Mouse (Mus musculus): Measurements from ENCODE around the gene Myh14.

Myh14 gene

DNA sequence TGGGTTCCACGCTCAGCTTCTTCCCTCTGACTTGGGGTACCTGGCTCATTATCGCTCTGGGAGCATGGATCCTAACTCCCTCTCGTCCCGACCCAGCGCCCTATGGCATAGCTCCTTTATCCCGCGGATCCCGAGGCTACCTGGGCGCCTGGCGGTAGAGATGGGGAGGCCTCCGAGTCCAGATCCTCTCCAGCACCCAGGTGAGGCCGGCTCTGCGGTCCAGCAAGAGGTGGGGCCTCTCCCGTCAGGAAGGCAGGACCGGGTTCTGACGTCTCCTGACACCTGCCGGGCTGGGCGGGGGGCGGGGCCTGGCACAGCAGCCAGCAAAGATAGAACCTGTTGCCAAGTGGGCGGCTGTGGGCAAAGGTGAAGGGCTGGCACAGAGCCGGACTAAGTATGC is 1.5 kb downstream of the Myh14 start:
- DNase-seq (ENCODE audit: low spot score): no peak

DNA sequence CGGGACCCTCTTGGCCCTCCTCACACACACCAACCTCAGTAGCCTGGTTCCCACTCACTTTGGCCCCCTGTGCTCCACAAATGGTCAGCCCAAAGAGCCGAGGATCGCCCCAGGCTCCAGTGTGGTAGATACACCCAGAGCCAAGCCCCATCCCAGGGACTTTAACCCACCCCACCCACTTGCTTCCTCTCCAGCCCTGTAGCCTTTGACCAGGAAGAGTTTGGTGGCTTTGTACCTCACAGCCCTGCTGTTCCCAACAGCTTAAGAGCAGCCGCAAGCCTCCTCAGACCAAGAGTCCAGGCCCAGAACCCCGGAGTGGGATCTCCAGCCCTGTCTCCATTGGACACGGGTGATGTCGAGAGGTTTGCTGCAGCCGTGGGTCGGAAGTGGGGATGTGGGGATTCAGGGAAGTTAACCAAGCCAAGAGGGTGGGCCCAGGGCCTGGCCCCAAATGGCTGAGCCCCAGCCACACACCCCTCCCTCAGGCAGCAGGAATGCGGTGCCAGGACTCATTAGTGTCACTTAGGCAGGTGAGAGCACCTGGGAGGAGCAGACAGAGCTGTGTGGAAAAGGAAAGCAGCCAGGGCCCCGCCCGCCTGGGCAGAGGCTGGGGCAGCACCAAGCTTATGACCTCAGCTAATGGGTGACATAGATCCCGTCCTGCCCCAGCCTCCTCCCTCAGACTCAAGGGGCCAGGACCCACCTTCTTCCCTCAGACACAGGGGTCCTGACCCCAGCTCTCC is 2.5 kb downstream of the Myh14 start:
- DNase-seq (ENCODE audit: low spot score): no peak

DNA sequence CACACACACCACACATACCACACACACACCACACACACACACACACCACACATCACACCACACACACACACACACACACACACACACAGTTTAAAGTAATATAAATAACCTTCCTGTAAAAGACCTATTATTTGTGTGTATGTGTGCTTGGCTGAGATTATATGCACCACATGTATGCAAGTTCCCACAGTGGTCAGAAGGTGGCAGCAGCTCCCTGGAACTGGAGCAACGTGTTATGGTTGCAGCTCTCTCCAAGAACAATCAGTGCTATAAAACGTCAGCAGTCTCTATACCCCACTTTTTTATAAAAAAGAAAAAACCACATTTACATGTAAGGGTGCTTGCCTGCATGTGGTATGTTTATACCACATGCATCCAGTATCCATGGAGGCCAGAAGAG is 4.2 kb downstream of the Myh14 start:
- no peak for DNase-seq (ENCODE audit: low spot score)

DNA sequence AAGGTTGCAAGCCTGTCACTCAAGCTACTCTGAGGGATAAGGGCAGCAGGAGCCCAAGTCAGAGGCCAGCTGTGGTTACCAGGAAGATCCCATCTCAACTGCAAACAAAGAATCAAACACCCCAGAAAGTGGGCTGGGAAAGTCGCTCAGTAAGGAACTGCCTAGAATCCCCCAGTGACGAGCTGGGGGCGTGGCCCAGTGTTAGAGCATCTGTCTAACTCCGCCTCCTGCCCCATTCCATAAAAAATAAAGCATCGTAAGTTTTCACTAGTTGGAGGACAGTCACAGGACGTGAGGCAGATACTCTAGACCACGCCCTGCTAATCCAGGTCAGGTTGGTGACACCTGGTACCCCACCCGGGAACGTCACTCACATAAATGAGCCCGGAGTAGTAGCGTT is 5.9 kb downstream of the Myh14 start:
- DNase-seq (ENCODE audit: low spot score): no peak

DNA sequence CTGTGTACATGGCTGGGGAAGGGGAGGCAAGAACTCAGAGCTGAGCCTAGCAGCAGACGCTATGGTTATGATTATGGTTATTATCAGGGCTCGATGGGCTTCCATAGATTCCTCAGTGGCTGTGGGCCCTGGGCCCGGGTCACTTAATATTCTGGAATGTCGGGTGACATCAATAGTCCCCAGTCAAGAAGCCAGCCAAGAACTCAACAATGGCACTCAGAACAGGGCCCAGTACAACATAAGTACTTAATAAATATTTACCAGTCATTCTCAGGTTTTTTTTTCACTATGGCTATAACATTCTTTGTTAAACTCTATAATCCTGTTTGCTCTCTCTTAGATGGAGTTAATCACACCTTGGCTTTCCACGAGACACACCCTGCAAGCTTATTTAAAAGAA is 7.1 kb downstream of the Myh14 start:
- DNase-seq (ENCODE audit: low spot score): no peak

DNA sequence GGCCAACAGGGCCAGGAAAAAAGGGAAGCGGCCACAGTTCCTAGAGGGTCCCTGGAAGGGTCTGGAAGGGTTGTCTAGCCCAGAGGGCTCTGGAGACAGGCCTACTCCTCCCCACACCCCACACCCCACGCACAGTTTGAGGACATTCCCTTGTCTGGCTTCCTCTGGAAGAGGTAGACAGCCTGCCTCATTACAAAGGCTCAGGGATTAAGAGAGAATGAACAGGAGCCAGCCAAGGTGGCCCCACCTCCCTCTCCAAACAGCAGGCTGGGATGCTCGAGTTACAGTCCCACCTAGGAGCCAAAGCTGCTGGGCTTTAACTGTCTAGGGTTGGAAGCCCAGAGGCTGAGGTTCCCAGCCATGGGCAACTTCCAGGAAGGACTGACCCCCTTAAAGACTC is 8.1 kb downstream of the Myh14 start:
- DNase-seq (ENCODE audit: low spot score): no peak

DNA sequence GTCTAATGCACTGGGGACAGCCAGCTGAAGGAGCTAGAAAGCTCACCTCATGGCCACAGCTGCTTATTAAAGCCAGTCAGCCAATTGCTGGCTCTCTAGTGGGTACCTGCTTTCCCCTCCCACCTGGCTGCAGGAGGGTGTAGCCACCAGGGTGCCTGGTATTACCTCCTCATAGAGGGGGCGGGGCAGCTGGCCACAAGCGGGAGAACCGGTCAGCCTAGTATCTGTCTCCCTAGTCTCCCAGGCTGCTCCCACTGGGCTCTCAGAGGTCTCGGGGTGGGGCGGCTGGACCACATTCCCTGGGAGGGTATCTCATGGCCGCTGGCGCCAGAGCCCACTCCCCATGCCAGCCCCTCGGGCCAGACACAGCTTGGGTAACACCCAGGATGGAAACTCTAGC is 8.5 kb downstream of the Myh14 start:
- peak; percentile 29 for DNase-seq (ENCODE audit: low spot score)

DNA sequence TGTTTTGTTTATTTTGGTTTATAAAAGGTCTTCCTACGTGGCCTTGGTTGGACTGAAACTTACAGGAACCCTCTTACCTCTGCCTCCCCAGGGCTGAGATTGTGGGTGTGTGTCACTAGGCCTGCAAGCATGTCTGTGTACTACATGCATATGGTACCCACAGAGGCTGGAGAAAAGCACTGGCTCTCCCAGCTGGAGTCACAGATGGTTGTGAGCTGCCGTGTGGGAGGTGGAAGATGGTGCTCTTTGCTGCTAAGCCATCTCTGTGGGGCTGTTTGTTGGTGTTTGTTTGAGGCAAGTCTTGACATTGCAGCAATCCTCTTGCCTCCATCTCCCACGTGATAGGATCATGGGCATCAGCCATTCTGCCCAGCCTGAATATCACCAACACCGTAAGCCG is 9.4 kb downstream of the Myh14 start:
- DNase-seq (ENCODE audit: low spot score): no peak

DNA sequence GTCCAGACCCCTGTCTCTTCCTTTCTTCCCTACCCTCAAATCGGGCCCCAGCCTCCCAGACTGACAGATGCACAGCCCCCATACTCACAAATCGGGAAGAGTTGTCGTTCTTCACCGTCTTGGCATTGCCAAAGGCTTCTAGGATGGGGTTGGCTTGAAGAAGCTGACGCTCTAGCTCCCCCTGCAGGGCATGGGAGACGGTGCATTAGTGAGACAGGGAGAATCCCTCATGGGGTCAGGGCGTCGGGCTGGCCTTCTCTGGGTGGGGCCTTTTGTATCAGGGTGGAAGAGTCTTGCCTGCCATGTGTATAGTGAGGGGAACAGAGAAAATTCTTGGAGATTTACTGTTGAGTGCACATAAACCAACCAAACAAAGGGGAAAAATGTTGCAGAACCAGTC is 15.1 kb downstream of the Myh14 start:
- no peak for DNase-seq (ENCODE audit: low spot score)

DNA sequence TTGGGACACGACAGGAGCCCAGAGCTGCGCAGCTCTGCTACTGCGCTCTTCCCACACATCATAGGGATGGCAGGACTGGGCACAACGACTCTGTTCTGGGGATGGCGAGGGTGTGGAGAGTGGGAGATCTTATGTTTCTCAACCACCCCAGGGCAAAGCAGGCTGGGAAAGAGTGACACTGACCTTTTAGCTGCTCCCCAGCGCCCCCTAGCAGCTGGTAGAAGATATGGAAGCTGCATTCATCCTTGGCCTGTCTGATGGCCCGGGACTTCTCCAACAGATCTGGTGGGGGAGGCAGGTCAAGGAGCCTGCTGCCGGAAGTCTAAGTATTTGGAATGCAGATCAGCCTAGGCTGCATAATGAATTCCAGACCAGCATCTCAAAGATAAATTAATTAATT is 16.9 kb downstream of the Myh14 start:
- no peak for DNase-seq (ENCODE audit: low spot score)

DNA sequence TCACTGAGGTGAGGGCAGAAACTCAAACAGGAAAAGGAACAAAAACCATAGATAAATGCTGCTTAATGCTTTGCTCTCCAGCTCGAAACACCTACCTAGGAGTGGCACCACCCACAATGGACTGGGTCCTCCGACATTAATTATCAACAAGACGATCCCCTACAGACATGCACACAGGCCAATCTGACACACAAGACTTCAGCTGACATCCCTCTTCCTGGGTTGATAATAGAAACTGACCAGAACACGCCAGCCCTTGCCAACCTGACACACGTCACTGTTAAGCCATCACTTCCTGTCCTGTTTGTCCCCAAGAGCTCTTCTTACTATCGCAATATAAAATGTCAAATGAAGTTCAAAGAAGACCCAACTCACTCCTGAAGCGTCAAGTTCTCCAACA is 19.2 kb downstream of the Myh14 start:
- no peak for DNase-seq (ENCODE audit: low spot score)

DNA sequence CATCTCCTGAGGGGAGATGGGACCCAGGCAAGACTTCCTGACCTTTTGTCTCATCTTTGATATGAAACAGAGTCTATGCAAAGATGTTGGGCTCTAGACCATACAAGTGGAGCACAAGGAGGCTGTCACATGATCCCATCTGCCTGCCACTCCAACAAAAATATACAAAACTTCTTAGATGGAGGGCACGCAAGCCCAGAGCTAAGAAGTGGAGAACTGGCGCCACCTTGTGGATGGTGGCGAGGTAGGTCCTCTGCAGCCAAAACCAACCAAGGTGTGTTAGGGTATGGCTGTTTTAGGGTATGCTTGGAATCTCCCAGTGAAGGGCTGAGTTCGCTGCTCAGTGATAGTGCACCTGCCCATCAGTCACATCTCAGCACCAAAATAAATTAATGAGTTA is 20.7 kb downstream of the Myh14 start:
- no peak for DNase-seq (ENCODE audit: low spot score)

DNA sequence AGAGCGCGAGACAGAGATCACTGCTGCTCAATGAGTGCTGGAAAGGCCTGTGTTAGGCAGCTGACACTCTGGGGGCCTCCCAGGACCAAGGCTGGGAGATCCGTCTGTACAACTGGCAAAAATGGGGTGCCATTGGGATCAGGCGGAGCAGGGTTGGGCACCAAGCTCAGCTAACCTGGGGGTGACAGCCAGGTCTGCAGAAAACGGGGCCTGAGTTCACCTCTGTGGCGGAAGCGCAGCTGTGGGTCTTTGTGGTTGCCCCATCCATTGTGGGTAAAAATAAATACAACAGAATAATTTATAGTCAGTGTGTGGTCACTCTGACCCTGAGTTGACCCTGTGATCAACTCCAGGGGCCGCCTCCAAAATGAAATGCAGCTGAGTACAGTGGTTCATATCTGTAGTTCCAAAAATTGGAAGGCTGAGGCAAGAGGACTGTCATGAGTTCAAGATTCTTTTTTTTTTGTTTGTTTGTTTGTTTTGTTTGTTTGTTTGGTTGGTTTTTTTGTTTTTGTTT is 21.5 kb downstream of the Myh14 start:
- DNase-seq (ENCODE audit: low spot score): no peak

DNA sequence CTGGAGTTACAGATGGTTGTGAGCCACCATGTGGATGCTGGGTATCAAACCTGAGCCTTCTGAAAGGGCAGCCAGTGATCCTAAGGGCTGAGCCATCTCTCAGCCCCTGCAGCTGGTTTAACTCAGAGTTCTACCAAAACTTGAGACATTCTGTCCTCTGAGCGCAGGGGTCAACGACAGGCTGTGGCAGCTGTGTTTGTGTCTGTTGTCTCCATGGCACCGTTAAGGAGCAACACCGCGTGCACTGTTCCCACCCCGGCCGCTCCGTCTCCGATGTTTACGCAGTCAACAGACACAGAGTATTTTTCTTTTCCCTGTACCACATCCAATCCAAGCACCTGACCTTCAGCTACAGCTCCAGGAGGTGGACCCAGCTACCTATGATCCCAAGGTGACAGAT is 22.9 kb downstream of the Myh14 start:
- no peak for DNase-seq (ENCODE audit: low spot score)

DNA sequence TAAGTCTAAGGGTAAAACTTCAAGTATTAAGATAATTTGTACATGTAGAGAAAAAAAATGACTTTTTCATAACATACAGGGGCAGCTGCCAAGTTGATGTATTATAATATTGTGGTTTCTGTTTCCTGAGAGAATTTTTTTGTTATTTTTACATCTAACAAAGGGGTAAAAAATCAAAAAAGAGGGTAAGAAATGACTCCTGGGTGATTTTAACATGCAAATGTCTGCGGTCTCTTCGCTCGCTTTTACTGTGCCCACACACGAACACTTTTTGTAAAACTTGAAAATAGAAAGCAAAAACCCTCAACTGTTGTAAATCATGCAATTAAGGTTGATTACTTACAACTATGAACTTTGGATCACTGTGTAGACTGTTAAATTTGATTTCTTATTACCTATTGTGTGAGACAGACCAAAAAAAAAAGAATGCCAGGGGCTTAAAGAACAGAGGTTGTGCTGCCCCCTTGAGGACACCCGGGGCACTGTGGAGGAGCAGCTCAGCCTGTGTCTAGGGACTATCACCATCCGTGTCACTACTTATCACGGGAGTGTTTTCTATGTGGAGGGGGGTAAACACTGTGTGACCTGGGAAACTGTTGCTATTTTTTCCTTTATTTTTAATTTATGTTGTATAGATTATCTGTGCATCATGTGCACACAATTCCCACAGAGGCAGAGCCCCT is 23.5 kb downstream of the Myh14 start:
- no peak for DNase-seq (ENCODE audit: low spot score)

DNA sequence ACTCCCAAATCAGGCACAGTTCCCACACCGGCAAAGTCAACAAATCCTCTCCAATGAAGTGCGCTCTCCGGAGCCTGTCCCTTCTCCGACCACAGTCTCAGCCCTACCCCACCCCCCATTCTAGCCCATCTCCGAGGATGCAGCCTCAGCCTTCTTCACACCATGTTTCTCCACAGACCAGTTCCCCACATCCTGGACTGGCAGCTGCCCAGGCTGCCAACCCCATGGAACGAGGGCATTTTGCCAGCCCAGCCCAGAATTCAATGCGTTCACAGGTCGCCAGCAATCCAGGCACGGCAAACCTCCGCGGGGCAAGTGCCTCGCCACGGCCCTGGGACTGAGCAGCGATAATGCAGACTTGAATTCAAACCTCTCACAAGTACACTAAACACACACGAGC is 24.7 kb downstream of the Myh14 start:
- no peak for DNase-seq (ENCODE audit: low spot score)

DNA sequence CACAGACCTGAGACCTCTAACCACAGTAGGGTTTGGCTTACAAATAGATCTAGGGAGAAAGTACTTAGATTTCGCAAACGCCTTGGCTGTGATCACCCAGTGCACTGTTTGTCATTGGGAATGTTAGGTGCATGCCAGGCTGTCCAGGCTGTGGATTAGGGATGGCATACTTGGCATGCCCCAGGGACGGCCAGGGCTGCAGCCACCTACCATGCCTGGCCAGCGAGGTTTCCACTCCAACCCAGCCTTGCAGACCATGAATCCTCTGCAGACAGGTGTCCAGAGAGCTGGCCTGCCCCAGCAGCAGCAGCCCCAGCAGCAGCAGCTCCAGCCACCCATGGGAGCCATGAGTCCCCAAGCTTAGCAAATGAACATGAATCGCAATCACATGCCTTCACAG is 25.4 kb downstream of the Myh14 start:
- no peak for DNase-seq (ENCODE audit: low spot score)

DNA sequence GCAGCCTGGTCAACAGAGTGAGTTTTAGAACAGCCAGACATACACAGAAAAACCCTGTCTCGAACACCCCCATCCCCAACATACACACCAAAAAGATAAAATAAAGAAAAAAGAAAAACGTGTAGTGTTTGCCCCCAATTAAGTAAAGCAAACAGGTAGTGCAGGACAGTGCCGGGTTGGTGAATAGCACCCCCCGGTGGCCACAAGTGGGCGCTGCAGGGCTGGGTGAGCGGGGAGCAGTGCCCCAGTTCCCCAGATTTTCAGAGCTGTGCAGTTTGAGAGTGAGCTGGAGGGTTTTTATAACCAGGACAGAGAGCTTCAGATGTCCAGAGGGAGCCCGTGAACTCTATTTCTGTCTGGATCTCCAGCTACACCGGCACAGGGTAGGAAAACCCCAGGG is 28.8 kb downstream of the Myh14 start:
- no peak for DNase-seq (ENCODE audit: low spot score)

DNA sequence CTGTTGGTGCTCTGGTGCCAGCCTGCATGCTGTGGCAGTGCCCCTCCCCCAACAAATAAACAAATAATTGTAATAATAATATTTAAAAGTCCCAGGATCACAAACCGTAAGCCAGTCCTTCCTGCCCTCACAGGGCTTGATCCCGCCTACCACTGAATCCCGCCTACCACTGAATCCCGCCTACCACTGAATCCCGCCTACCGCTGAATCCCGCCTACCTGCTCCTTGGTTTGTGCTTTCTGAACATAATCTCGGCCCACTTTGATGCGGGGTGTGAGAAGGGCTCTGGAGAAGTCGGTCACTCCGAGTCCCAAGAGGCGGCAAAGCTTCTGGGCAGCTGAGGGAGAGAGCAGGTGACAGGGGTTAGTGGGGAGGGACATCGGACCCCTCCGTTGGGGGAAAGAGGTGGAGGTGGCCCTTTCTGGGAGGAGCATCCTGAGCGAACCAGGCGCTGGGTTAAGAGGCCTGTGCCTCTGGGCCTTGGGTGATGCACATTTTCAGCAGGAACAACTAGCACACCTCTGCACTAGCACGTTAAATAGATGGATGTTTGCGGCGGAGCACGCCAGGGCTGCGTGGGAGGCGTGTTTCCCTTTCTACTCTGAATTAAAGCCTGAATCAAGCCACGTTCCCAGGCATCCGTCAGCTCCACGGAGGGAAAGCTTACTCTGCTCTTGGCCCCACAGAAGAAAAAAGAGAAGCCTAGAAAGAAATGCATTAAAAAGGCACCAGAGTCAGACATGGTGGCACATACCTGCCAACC is 29.6 kb downstream of the Myh14 start:
- no peak for DNase-seq (ENCODE audit: low spot score)

DNA sequence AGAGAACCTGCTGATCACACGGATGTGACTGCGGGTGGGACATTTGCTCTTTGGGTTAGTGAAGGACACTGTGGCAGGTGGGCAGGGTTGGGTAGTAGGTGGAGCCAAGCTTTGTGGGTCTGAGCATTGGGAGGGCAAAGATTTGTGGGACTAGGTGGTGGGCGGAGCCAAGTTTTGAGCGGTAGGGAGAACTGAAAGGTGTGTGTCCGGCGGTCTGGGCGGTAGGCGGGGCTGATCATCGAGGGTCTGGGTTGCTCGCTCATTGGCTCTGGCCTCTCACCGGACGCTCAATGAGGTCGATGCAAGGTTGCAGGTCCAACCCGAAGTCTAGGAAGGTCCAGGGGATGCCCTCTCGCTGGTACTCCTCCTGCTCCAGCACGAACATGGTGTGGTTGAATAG is 32.0 kb downstream of the Myh14 start:
- DNase-seq (ENCODE audit: low spot score): no peak

DNA sequence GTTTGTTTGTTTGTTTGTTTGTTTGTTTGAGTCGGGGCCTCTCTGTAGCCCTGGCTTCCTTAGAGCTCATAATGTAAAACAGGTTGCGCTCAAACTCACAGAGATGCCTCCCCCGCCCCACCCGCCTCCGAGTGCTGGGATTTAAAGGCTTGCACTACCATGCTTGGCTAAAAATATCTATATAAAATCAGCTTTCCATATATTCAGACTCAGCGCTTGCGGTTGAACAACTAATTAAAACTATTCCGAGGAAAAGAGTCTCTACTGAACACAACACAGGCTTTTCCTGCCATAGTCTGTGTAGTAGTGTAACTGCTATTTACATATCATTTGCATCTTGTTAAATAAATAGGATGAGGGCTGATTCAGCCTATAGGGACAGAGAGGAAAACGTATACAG is 34.0 kb downstream of the Myh14 start:
- DNase-seq (ENCODE audit: low spot score): no peak

DNA sequence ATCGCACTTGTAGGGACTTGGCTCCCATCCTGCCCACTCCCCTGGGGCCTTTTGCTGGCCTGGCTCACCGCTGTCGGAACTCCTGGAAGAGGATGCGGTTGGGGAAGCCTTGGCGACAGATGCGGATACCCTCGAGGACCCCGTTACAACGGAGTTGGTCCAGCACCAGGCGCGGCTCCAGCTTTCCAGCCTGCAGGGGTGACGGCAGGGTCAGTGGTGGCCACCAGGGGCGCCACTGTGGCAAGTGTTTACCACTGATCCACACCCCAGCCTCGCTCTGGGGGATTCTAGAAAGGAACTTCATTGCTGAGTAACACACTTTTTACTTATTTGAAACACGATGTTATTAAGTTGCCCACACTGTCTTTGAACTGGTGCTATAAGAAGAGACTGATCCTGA is 37.2 kb downstream of the Myh14 start:
- no peak for DNase-seq (ENCODE audit: low spot score)

DNA sequence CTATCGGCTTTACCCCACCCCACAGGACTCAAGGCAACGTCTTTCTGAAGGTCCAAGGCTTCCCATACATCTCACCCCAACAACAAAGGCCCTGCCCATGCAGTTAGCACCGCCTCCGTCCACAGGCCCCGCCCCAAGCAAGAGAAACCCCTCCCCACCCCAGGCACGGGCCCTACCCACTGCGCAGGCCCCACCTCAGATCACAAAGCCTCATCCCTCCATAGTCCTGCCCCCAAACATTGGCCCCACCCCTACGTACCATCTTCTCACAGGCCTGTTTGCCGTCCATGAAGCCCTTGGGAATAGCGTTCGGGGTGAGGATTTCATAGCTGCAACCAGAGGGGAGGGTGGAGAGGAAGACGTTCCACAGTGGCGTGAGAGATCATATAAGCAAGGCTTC is 38.0 kb downstream of the Myh14 start:
- no peak for DNase-seq (ENCODE audit: low spot score)
